12 mouse cellular contexts compared by ENCODE assay signal in the genomic region with DNA sequence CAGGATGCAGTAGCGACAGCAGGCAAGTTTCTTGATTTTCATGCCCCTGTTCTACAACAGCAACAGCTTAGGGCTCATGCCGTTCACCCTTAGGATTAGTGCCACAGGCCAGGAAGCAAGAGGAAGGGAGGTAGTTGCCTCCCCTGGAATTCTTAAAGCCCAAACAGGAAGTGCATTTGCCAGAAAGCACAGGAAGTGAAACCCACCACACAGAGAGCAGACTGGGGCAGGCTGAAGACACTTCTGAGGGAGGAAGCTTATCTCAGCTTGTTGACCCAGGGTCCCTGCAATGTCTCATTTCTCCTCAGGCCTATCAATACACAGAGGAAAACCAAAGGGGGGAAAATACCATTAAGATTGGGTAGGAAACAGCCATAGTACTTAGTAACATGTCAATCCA. TPM values are rescaled to one million over a fixed set of nuclear protein-coding genes. Genes with fewer than 3 reads are reported as not detected.
DNase-seq lines count a peak whose midpoint lies in the region; ATAC-seq and TF ChIP-seq lines count a peak whose summit lies in the region.
"Had no signal": no experiment of that assay in that cellular context is flagged by ENCODE, and none has a peak within 500 bp of the region (broad histone marks: within the 10 kb centered on the region; RNA-seq: fewer than 3 reads in every experiment).

No protein-coding gene starts in this region.

- 0 out of 2 replicates have a peak, but pooled peaks have one; percentile 11 for TF ChIP-seq EP300 in CH12.LX (IDR thresholded peaks at IDR 0.05; ENCODE audit: low read length)

- no peaks in the 10 kb centered on the region for H3K36me3 ChIP-seq in kidney, embryonic 15.5 days
- no peaks in the 10 kb centered on the region for H3K36me3 ChIP-seq in CH12.LX (replicated peaks in 1 of 2; ENCODE audit: control insufficient read depth in 1 of 2, insufficient read depth in 1 of 2, low read length in 1 of 2)
- H3K36me3 ChIP-seq: liver, embryonic 13.5 days had no signal

- no peak overlapping the region for H3K4me3 ChIP-seq in gastrocnemius, adult 2 months
- H3K4me3 ChIP-seq in kidney, embryonic 15.5 days (replicated peaks) = no peak overlapping the region
- H3K4me3 ChIP-seq in CH12.LX (replicated peaks in 1 of 3; ENCODE audit: low read depth in 2 of 3, low read length in 2 of 3, poor library complexity in 1 of 3) = no peak overlapping the region
- H3K4me3 ChIP-seq: liver, embryonic 13.5 days; megakaryocyte, embryonic 14.5 days had no signal

- in situ Hi-C loops in CH12.LX (cut with MboI; ENCODE audit: low pct_ligation_motif_present, low pct_unique_long_range_greater_than_20kb, low sequenced_read_pairs) = no loop called here

- no peak for ATAC-seq in kidney, embryonic 15.5 days (replicated peaks; ENCODE audit: low FRiP score)
- peak; percentile 56 for ATAC-seq in megakaryocyte, adult 5-6 weeks (ENCODE audit: poor library complexity, severe bottlenecking)

- peaks cover 53% of the 10 kb centered on the region for H3K4me1 ChIP-seq in kidney, embryonic 15.5 days
- peaks cover 0 to 39% of the 10 kb centered on the region in 2 experiments; a peak in 3 of 4 replicates for H3K4me1 ChIP-seq in CH12.LX (ENCODE audit: control insufficient read depth in 1 of 2, insufficient read depth in 2 of 2)

- no peaks in the 10 kb centered on the region for H3K79me2 ChIP-seq in CH12.LX (replicated peaks; ENCODE audit: control insufficient read depth, extremely low read depth, insufficient read depth, poor library complexity, severe bottlenecking)

- TF ChIP-seq CTCF in gastrocnemius, adult 2 months (IDR thresholded peaks at IDR 0.05) = no peak
- no peak for TF ChIP-seq CTCF in CH12.LX (conservative IDR thresholded peaks at IDR 0.05 in 1 of 2, IDR thresholded peaks at IDR 0.05 in 1 of 2; ENCODE audit: low read depth in 2 of 2, low read length in 2 of 2)

- H3K9me3 ChIP-seq in kidney, embryonic 15.5 days (replicated peaks) = no peaks in the 10 kb centered on the region
- no peaks in the 10 kb centered on the region for H3K9me3 ChIP-seq in CH12.LX (replicated peaks; ENCODE audit: low read length)
- H3K9me3 ChIP-seq: liver, embryonic 13.5 days had no signal

- H3K9ac ChIP-seq in kidney, embryonic 15.5 days = no peak overlapping the region
- no peak overlapping the region for H3K9ac ChIP-seq in CH12.LX (ENCODE audit: insufficient read depth, low read depth)
- H3K9ac ChIP-seq: liver, embryonic 13.5 days had no signal

- TF ChIP-seq RAD21 in CH12.LX (IDR thresholded peaks at IDR 0.05; ENCODE audit: low read depth, low read length) = no peak

- peak overlapping the region; percentile 38; the same call in 1 of the 2 replicates for H3K27ac ChIP-seq in gastrocnemius, adult 2 months
- peak overlapping the region; percentile 37; the same call in 1 of the 2 replicates for H3K27ac ChIP-seq in kidney, embryonic 15.5 days
- no peak overlapping the region for H3K27ac ChIP-seq in CH12.LX (ENCODE audit: insufficient read depth, low read depth)
- H3K27ac ChIP-seq: liver, embryonic 13.5 days had no signal

- dilution Hi-C loops in CH12.LX (cut with MboI; ENCODE audit: extremely low pct_ligation_motif_present, extremely low pct_unique_long_range_greater_than_20kb, low sequenced_read_pairs) = no loop called here

- H3K27me3 ChIP-seq in kidney, embryonic 15.5 days = no peaks in the 10 kb centered on the region
- H3K27me3 ChIP-seq in CH12.LX (replicated peaks) = peaks cover 28% of the 10 kb centered on the region

- 44% methylated on average over 2 of the region's 2 CpGs for WGBS in kidney, embryonic 15.5 days

- intact Hi-C loops in gastrocnemius, adult 2 months (cut with DNase I) = no loop called here

- no peak for DNase-seq in gastrocnemius, adult 2 months
- DNase-seq in gastrocnemius, postnatal 25 days = no peak
- no peak for DNase-seq in kidney, postnatal 14 days
- DNase-seq in CH12.LX (ENCODE audit: extremely low read depth) (no peak), liver (no peak)
- no peak for DNase-seq in thymus, adult 18-20 months
- DNase-seq: cerebellum, adult 9-11 months; liver, embryonic 13.5 days had no signal

- H3K4me2 ChIP-seq in kidney, embryonic 15.5 days = no peak overlapping the region
- H3K4me2 ChIP-seq in CH12.LX (ENCODE audit: insufficient read depth, low read depth, poor library complexity, severe bottlenecking) = no peak overlapping the region
- H3K4me2 ChIP-seq: liver, embryonic 13.5 days had no signal

- no peak for TF ChIP-seq POLR2A in CH12.LX (IDR thresholded peaks at IDR 0.05; ENCODE audit: low read depth, low read length)

TF ChIP-seq in CH12.LX, 34 proteins besides CTCF, POLR2A, EP300 and RAD21:
- TF ChIP-seq IRF4 (IDR thresholded peaks at IDR 0.05; ENCODE audit: low read depth, low read length) = no peak
- no peak for TF ChIP-seq BHLHE40 (IDR thresholded peaks at IDR 0.05; ENCODE audit: low read depth, low read length)
- no peak for TF ChIP-seq SIN3A (IDR thresholded peaks at IDR 0.05; ENCODE audit: low read length)
- TF ChIP-seq TCF12 (IDR thresholded peaks at IDR 0.05; ENCODE audit: low read depth, low read length) = no peak
- TF ChIP-seq ZKSCAN1 (IDR thresholded peaks at IDR 0.05; ENCODE audit: borderline replicate concordance, low read depth, low read length) = no peak

RNA-seq across cellular contexts. Expression of gene Afdn, which starts 19.5 kb away (rescaled TPM):
- 10 to 100 TPM; 33.3 to 45.6 TPM for total RNA-seq in gastrocnemius, adult 2 months (2021)
- total RNA-seq in gastrocnemius, postnatal 25 days (2021) = 10 to 100 TPM; 47.4 to 50.9 TPM
- 76.5 and 81.2 TPM in 2 replicates for polyA plus RNA-seq in kidney, embryonic 15.5 days (2015; fragmentation: Nextera tagmentation; extraction: Ambion mirVana)
- 11.3 and 18.3 TPM in 2 replicates for total RNA-seq in CH12.LX (2012; rRNA removed)
- 11.5 and 11.9 TPM in 2 replicates for total RNA-seq in CH12.LX (2014; rRNA removed)
- 18.0 and 23.3 TPM in 2 replicates for polyA plus RNA-seq in CH12.LX (2012; ENCODE audit: insufficient read length, low read depth)
- total RNA-seq in megakaryocyte, adult 5-6 weeks (2015) = 14.1 and 15.3 TPM in 2 replicates
- total RNA-seq in megakaryocyte, adult 5-6 weeks (2017) = 22.6 and 29.1 TPM in 2 replicates

RNA-seq across cellular contexts. Expression of gene Tcte2, which starts 20.8 kb away (rescaled TPM):
- 1 to 10 TPM; 1.7 TPM for total RNA-seq in gastrocnemius, adult 2 months (2021)
- 1 to 10 TPM in 1 of 2 experiments, under 1 TPM in 1; 0.97 to 1.4 TPM for total RNA-seq in gastrocnemius, postnatal 25 days (2021)
- 2.8 and 3.2 TPM in 2 replicates for polyA plus RNA-seq in kidney, embryonic 15.5 days (2015; fragmentation: Nextera tagmentation; extraction: Ambion mirVana)
- total RNA-seq in CH12.LX (2012; rRNA removed) (0.17 TPM in 1 of 2 replicates, not detected in the other), CH12.LX (2014; rRNA removed) (not detected in 2 replicates)
- polyA plus RNA-seq in CH12.LX (2012; ENCODE audit: insufficient read length, low read depth) = not detected in 2 replicates
- total RNA-seq in megakaryocyte, adult 5-6 weeks (2015) = not detected in 2 replicates
- total RNA-seq in megakaryocyte, adult 5-6 weeks (2017) = not detected in 2 replicates
- total RNA-seq: monocyte, adult 5-6 weeks had no signal
